Mouse (Mus musculus) urinary bladder, adult 18-20 months (tissue): Measurements from ENCODE around the gene Tmcc1.

Experiments
- DNase-seq, 2 experiments: peaks; one replicate each; pipeline ENCODE4 v3.0.0; 2022; ENCODE audit warnings: low spot score in 2 of 2, mixed read lengths in 2 of 2

Gene Tmcc1

DNA sequence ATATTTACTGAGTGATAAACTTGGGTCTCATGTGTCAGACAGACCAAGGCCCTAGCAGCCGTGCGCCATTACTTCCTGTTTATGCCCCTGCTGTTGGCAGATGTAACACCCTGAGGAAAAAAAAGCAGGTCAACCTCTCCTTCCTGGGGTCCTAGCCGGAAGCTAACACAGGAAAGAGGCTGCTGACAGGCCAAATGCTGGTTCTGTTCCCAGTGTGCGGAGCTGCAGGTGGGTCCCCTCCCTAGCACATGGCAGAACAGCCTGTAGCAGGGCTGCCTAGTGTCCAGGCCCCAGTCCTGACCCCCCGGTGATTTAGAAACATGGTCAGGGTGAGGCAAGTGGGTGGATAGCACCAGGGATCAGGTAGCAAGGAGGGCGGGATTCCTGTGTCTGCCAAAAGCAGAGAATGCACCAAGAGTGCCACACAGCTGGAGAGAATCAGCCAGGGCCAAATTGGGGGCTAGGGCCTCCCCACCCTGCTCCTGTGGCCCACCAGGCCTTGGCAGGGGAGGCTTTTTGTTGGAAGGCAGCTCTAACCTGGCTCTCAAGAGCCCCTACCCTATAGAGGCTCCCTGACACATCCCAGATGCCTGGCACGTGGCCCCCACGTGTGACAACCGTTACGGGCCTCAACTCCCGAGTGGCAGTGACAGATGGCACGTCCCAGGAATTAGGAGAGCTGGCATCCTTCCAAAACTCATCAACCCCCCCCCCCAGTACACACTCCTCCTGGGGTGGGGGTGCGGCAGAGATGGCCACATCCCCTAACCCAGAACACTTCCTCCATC is 221.8 kb downstream of the Tmcc1 start:
- no peak for DNase-seq

GRCm38 (mm10) chr6:115969952-115970351 is 223.3 kb downstream of the Tmcc1 start:
- DNase-seq = no peak

GRCm38 (mm10) chr6:115969103-115969502 is 224.2 kb downstream of the Tmcc1 start:
- DNase-seq = no peak

DNA sequence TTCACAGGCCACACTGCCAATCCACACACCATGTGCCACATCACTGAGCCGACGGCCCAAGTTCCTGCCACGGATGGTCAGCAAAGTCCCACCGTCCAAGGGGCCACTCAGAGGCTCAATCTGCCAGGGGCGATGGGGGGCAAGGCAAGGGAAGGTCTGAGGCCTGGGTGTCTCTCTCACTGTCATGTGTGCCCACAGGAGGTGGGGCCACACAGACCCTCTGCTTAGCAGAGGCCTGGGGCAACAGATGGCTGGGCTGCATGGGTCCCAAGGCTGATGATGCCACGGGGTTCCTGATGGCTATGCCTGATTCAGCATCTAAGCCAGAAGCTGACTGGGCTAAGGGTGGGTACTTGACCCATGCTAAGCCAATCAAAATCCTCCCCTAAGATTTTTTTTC is 224.6 kb downstream of the Tmcc1 start:
- DNase-seq = no peak
